Mouse (Mus musculus) kidney, adult 18-20 months (tissue): ENCODE results near the gene Ipo8.

Experiments used
- DNase-seq: peaks from one replicate; pipeline ENCODE4 v3.0.0; 2021

Ipo8 gene

GRCm38 (mm10) chr6:148751400-148751799, 79.9 kb downstream of the Ipo8 start:
- no peak for DNase-seq

- DNase-seq = no peak
These were observed 81.1 kb downstream of the Ipo8 start for GRCm38 (mm10) chr6:148750183-148750582.

GRCm38 (mm10) chr6:148740521-148741226, 90.6 kb downstream of the Ipo8 start:
- no peak for DNase-seq

- DNase-seq = no peak
These were observed 94.9 kb downstream of the Ipo8 start for GRCm38 (mm10) chr6:148736390-148736789.

GRCm38 (mm10) chr6:148734012-148734411, 97.3 kb downstream of the Ipo8 start:
- DNase-seq = no peak

GRCm38 (mm10) chr6:148732920-148733319, 98.3 kb downstream of the Ipo8 start:
- no peak for DNase-seq

GRCm38 (mm10) chr6:148728571-148728970, 102.7 kb downstream of the Ipo8 start:
- no peak for DNase-seq

GRCm38 (mm10) chr6:148727871-148728524, 103.3 kb downstream of the Ipo8 start:
- no peak for DNase-seq

GRCm38 (mm10) chr6:148724453-148724852, 106.8 kb downstream of the Ipo8 start:
- no peak for DNase-seq
